Mouse (Mus musculus) embryonic facial prominence, embryonic 15.5 days (tissue): ENCODE results near the gene Ccnyl1. TPM values are rescaled to one million over a fixed set of nuclear protein-coding genes. Genes with fewer than 3 reads are reported as not detected.
"Not testable (repeated sequence)": the region's sequence is repeated elsewhere in the genome, so short reads cannot be mapped to it uniquely, and the experiment has no call there.

Experiments used
- ATAC-seq: fragments of 200-750 bp; cut with Nextera tagmentation; 2 replicates; pipeline ENCODE4 v1.8.0; 2017; ENCODE audit warnings: low read depth, moderate TSS enrichment; ENCODE audit not compliant: insufficient number of reproducible peaks, low FRiP score, low TSS enrichment
- H3K27ac ChIP-seq: fragments of 300-500 bp; sonication (generic); replicated peaks from 2 replicates; pipeline ENCODE4 v1.5.1; 2015; ENCODE audit warnings: mild to moderate bottlenecking, inconsistent platforms
- H3K27me3 ChIP-seq: fragments of 300-500 bp; sonication (generic); 2 replicates; pipeline ENCODE4 v1.6.1; 2015; ENCODE audit warnings: inconsistent platforms
- H3K36me3 ChIP-seq: fragments of 300-500 bp; sonication (generic); 2 replicates; pipeline ENCODE4 v1.6.1; 2015; ENCODE audit warnings: mild to moderate bottlenecking, inconsistent platforms
- H3K4me1 ChIP-seq: fragments of 300-500 bp; sonication (generic); 2 replicates; pipeline ENCODE4 v1.6.1; 2015; ENCODE audit warnings: inconsistent platforms
- H3K4me2 ChIP-seq: fragments of 300-500 bp; sonication (generic); replicated peaks from 2 replicates; pipeline ENCODE4 v1.6.1; 2015; ENCODE audit warnings: mild to moderate bottlenecking, inconsistent platforms
- H3K4me3 ChIP-seq: fragments of 300-500 bp; sonication (generic); replicated peaks from 2 replicates; pipeline ENCODE4 v1.5.1; 2015; ENCODE audit warnings: mild to moderate bottlenecking, inconsistent platforms
- H3K9ac ChIP-seq: fragments of 300-500 bp; sonication (generic); 2 replicates; pipeline ENCODE4 v1.6.1; 2015; ENCODE audit warnings: inconsistent platforms
- H3K9me3 ChIP-seq: fragments of 300-500 bp; sonication (generic); replicated peaks from 2 replicates; pipeline ENCODE4 v1.6.1; 2016; ENCODE audit warnings: inconsistent platforms
- WGBS: fragments of 180-500 bp; shearing (Covaris S2); methylation state at CpG from one replicate; pipeline ENCODE4 v1.1.7; 2015; 5-methylcytosine and 5-hydroxymethylcytosine counted together
- polyA plus RNA-seq: library from polyadenylated mRNA; unstranded; fragments of >200 nt; fragmentation: Nextera tagmentation; extraction: Ambion mirVana; gene quantifications from 2 replicates; pipeline ENCODE4 v1.2.1, GENCODE M21; 2015

Ccnyl1 gene
- 4.1 and 4.7 TPM in 2 replicates for polyA plus RNA-seq

DNA sequence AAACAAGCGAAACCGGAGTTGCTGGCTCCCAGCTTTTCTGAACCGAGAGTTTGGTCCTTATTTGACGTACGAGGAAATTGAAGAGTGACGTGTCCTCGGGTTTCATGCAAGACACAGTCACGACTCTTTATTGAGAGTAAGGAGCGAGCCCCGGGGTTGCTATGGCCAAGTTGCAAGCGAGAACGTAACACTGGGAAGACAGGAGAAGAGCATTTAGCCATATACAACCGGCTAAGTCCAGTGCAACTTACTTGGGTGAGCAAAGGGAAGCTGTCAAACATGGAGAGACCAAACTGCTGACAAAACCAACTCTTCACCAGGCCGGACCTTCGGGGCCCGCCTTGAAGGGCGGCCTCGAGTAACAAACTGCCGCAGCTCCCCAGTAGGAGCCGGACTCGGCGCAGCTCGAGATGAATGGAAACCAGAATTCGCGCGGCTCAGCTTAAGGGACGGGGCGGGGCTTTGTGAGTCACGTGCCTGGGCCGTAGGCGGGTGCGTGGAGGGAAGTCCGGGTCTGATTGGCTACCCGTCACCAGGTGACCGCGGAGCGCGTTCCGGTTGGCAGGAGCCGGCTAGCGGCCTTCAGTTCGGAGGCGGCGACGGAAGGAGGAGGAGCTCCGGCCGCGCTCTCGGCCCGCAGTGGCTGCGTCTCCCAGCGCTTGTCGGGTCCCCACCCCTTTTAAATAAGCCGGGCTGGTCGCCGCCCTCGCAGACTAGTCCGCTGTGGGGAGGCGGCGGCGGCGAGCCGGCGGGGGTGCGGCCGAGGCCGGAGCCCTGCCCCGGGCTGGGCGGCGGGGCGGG is at the start of gene Ccnyl1:
TSS of gene Ccnyl1 (plus strand) at position 243 of the 801 bp plus-strand sequence.
- Histone ChIP-seq H3K4me2 (peak within 1 kb of the TSS; percentile 90), H3K36me3 (no peaks in the 10 kb centered on the region), H3K27me3 (no peaks in the 10 kb centered on the region), H3K9ac (peak within 1 kb of the TSS; percentile 83), H3K4me1 (peaks cover 13% of the 10 kb centered on the region), H3K9me3 (no peaks in the 10 kb centered on the region), H3K27ac (peak within 1 kb of the TSS; percentile 60), H3K4me3 (peak within 1 kb of the TSS; percentile 85)
- peak; percentile 99 for ATAC-seq
- WGBS: under 1% methylated on average over 68 of the region's 71 CpGs

DNA sequence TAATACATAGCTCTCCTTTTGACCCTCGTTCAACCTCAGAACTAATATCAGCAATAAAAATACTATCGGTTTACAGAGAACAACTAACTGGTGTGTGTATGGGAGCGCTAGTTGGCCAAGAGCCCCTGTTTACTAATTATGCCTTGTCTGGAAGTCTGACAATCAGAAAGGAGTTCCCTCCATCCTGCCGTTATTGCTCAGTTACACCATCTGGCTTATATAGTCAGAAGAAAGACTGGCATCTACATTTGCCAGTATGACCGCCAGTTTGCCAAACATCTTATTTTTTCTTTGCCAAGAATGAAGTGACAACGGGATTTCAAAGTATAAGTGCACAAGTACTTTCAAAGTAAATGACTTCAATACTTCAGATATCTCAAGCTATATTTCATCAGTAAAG is 49.2 kb upstream of the Ccnyl1 start:
- ATAC-seq: no peak
- H3K27me3 ChIP-seq: no peaks in the 10 kb centered on the region
- no peaks in the 10 kb centered on the region for H3K4me1 ChIP-seq
- no peak overlapping the region for H3K9ac ChIP-seq
- H3K4me3 ChIP-seq: no peak overlapping the region
- no peaks in the 10 kb centered on the region for H3K9me3 ChIP-seq
- H3K4me2 ChIP-seq: no peak overlapping the region
- WGBS: 86% methylated on average over 6 of the region's 6 CpGs
- no peaks in the 10 kb centered on the region for H3K36me3 ChIP-seq
- H3K27ac ChIP-seq: no peak overlapping the region

DNA sequence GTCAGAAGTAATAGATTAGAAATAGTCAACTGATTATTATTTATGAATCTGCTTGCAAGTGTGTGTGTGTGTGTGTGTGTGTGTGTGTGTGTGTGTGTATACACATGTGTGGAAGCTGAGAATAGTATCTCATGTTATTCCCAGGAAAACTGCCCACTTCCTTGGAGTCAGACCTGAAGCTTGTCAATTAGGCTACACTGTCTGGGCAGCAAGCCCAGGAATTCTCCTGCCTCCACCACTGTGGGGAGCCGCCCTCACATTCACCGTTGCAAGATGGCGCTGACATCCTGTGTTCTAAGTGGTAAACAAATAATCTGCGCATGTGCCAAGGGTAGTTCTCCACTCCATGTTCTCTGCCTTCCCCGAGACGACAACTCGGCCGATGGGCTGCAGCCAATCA is 47.7 kb upstream of the Ccnyl1 start:
- not testable (repeated sequence) for H3K27me3 ChIP-seq, H3K9ac ChIP-seq, H3K27ac ChIP-seq, H3K36me3 ChIP-seq, H3K4me1 ChIP-seq, H3K4me3 ChIP-seq, ATAC-seq, H3K4me2 ChIP-seq, H3K9me3 ChIP-seq
- 90% methylated on average over 8 of the region's 8 CpGs for WGBS

DNA sequence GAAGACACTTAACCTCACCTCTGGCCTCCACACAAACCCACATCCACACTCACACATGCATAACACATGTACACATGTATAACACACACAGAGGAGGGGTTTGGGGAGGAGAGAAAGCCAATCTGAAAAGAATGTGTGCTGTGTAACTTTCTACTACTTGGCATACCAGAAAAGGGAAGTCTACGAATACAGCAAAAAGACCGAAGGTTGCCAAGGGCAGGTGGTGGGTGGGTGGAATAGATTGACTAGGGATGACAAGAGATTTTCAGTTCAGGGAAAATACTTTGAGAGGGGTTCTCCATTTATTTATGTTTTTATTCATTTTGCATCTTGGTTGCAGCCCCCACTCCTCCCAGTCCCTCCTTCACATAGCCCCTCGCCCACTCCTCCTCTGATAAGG is 45.7 kb upstream of the Ccnyl1 start:
- no peak overlapping the region for H3K4me2 ChIP-seq
- no peaks in the 10 kb centered on the region for H3K4me1 ChIP-seq
- ATAC-seq: no peak
- no peak overlapping the region for H3K9ac ChIP-seq
- no peaks in the 10 kb centered on the region for H3K36me3 ChIP-seq
- no peaks in the 10 kb centered on the region for H3K27me3 ChIP-seq
- H3K4me3 ChIP-seq: no peak overlapping the region
- no peak overlapping the region for H3K27ac ChIP-seq
- 89% methylated on average over 3 of the region's 3 CpGs for WGBS
- no peaks in the 10 kb centered on the region for H3K9me3 ChIP-seq

DNA sequence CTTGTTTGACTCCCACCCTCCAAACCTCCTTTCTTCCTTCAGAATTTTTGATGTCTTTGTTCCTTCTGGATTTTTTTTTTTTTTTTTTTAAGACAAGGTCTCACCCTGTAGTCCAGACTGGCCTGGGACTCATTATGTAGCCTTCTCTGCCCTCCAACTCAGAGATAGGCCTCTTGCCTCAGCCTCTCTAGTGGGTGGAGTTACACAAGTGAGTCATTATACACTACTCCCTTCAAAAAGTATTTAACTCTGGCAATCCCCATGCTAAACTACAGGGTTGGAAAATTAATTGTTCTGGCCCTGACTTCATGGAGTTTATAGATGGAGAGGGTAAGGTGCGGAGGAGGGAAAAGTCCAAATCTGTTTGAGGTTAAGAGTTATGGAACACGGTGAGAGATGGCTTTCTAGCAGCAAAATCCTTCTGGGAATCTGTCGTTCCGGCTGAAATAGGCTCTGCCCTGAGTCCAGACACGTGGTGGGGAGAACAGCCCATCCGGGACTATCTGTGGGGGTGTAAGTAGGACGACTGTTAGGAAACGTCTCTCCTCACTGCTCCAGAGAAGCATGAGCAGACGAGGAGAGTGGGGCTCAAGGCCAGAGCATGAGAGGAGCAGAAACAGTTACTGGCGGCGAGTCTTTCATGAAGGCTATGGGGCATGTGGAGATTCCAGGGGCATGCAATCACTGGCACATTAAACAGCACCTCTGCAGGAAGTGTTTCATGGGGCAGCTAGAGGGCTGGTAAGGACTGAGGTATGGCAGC is 40.7 kb upstream of the Ccnyl1 start:
- no peak for ATAC-seq
- 63% methylated on average over 11 of the region's 11 CpGs for WGBS
- Histone ChIP-seq H3K27me3 (no peaks in the 10 kb centered on the region), H3K4me1 (no peaks in the 10 kb centered on the region), H3K4me2 (no peak overlapping the region), H3K9ac (no peak overlapping the region), H3K9me3 (no peaks in the 10 kb centered on the region), H3K27ac (no peak overlapping the region), H3K4me3 (no peak overlapping the region), H3K36me3 (no peaks in the 10 kb centered on the region)

DNA sequence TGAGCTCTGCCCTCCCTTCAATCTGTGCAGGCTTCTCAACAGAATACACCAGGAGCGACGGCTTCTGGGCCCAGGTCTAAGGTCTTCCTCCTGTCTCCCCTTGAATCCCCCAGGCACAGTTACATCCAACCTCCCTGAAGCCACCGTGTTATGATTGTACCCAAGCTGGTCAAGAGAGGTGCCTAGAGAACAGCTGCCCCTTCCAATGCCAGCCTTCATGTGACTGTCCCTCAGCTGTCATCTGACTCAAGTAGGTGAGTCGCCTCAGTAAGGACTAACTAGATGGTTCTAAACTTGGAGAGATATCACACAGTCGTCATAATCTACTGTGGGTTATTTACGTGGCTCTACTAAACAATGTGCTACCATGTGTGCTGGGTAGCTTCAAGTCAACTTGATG is 36.6 kb upstream of the Ccnyl1 start:
- Histone ChIP-seq H3K4me1 (no peaks in the 10 kb centered on the region), H3K4me3 (no peak overlapping the region), H3K27ac (no peak overlapping the region), H3K9me3 (no peaks in the 10 kb centered on the region), H3K36me3 (no peaks in the 10 kb centered on the region), H3K4me2 (no peak overlapping the region), H3K27me3 (no peaks in the 10 kb centered on the region), H3K9ac (no peak overlapping the region)
- ATAC-seq: no peak
- WGBS: 91% methylated on average over 6 of the region's 6 CpGs

DNA sequence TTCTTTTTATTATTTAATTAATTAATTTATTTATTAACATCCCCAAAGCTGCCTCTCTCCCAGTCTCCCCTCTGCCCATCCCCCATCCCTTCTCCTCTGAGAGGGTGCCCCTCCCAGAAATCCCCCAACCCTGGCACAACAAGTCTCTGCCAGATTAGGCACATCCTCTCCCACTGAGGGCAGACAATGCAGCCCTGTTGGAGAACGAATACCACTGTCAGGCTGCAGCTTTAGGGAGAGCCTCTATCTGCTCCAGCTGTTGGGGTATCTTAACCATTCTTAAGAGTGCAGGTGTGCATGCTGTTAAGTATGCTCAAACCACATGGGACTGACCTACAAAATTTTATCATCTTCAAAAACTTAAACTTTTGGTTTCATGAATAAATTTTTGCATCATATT is 34.8 kb upstream of the Ccnyl1 start:
- no peaks in the 10 kb centered on the region for H3K4me1 ChIP-seq
- no peaks in the 10 kb centered on the region for H3K36me3 ChIP-seq
- WGBS: 12% methylated on average over 1 of the region's 1 CpGs
- no peak overlapping the region for H3K9ac ChIP-seq
- H3K9me3 ChIP-seq: no peaks in the 10 kb centered on the region
- no peak overlapping the region for H3K27ac ChIP-seq
- H3K4me3 ChIP-seq: no peak overlapping the region
- no peak for ATAC-seq
- no peaks in the 10 kb centered on the region for H3K27me3 ChIP-seq
- H3K4me2 ChIP-seq: no peak overlapping the region

DNA sequence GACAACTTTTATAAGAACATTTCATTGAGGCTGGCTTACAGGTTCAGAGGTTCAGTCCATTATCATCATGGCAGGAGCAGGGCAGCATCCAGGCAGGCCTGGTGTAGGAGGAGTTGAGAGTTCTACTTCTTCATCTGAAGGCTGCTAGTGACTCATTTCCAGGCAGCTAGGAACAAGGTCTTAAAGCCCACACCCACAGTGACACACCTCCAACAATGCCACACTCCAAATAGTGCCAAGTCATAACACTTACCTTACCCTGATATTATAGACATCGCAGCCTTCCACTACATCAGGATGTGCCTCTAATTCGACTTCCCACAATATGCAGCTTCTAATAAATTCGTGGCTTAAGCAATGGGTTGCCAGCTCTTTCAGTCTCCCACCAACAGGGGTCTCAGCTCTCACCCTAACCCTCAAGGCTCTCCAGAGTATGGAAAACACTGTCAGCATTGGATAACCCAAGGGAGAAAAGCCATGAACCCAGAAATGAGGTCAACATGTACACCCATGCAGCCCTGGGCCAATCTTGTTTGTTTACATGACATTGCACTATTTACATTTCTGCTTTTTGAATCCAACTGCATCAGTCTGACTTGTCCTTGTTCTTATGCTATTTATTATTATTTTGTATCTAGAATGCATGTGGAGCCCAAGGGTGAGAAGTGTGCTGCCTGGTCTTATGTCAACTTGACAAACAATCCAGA is 33.7 kb upstream of the Ccnyl1 start:
- Histone ChIP-seq H3K4me1 (no peaks in the 10 kb centered on the region), H3K9me3 (no peaks in the 10 kb centered on the region), H3K27ac (no peak overlapping the region), H3K36me3 (no peaks in the 10 kb centered on the region), H3K9ac (no peak overlapping the region), H3K4me3 (no peak overlapping the region), H3K27me3 (no peaks in the 10 kb centered on the region), H3K4me2 (no peak overlapping the region)
- no peak for ATAC-seq
- WGBS: 72% methylated on average over 3 of the region's 3 CpGs

DNA sequence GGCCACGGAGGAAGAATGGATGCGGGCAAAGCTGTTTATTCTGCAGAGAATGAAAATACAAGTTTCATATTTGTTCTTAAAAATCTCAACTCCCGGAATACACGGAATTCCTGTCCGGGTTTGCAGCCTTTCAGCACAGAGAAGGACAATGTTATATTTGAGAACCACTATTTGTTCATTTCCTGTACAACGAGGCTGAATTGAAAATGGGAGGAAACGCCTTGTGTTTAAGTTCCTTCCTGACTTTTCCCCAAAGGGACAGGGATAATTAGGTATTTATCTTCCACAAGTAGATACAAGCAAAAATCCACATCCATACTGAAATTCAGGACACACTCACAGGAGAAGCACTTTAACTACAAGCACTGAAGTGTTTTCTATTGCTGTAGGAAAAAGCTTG is 31.4 kb upstream of the Ccnyl1 start:
- no peak for ATAC-seq
- H3K27ac ChIP-seq: no peak overlapping the region

DNA sequence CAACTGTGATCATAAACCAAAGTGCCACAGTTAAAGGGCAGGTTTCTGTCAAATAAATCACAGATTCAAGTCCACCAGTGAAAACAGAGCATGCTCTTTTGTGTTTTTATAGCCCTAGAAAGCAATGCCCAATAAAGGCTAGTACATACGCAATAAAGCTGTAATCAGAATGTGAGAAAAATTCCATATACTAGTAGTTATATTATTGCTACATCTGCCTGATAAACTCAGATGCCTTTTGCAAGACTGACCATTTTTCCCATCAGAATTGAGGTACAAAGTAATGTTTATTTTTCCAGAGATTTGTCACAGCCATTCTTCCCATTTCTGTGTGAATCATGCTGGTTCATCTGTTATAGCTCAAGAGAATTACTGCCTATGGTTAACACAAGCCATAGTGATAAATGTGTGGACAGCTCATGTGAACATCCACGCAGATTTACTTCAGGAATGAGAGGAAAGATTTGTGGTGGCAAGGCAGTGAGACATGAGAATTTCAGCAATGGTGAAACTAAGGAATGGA is 23.1 kb upstream of the Ccnyl1 start:
- Histone ChIP-seq H3K4me1 (no peaks in the 10 kb centered on the region), H3K36me3 (no peaks in the 10 kb centered on the region), H3K4me2 (no peak overlapping the region), H3K27ac (no peak overlapping the region), H3K4me3 (no peak overlapping the region), H3K27me3 (no peaks in the 10 kb centered on the region), H3K9me3 (no peaks in the 10 kb centered on the region), H3K9ac (no peak overlapping the region)
- no peak for ATAC-seq
- WGBS: 83% methylated on average over 2 of the region's 2 CpGs

More for the DNA sequence above, 31.4 kb upstream of the Ccnyl1 start:
- WGBS: 43% methylated on average over 7 of the region's 7 CpGs
- Histone ChIP-seq H3K36me3 (no peaks in the 10 kb centered on the region), H3K4me3 (no peak overlapping the region), H3K9me3 (no peaks in the 10 kb centered on the region), H3K27me3 (no peaks in the 10 kb centered on the region), H3K4me2 (no peak overlapping the region), H3K4me1 (no peaks in the 10 kb centered on the region), H3K9ac (no peak overlapping the region)

DNA sequence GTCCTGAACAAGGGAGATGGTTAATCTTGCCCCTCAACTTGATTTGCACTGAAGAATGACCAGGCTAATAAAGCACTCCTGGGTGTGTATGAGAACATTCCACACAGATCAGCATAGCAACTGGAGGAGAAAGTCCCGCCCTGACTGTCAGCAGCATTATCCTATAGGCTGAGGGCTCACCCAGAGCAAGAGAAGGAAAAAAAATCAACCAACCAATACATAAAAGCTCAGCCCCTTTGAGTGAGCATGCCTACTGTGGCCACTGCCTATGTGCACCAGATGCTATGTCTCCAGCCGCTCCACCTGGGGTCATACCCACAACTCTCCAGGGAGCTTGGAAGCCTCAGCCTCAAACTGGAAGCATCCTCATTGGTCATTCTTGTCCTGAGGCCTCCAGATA is 20.8 kb upstream of the Ccnyl1 start:
- no peaks in the 10 kb centered on the region for H3K27me3 ChIP-seq
- no peaks in the 10 kb centered on the region for H3K36me3 ChIP-seq
- no peaks in the 10 kb centered on the region for H3K4me1 ChIP-seq
- no peak overlapping the region for H3K4me2 ChIP-seq
- WGBS: 49% methylated on average over 2 of the region's 2 CpGs
- no peak overlapping the region for H3K9ac ChIP-seq
- ATAC-seq: peak; percentile 34
- H3K9me3 ChIP-seq: no peaks in the 10 kb centered on the region
- no peak overlapping the region for H3K4me3 ChIP-seq
- no peak overlapping the region for H3K27ac ChIP-seq
